Mouse (Mus musculus): ENCODE results near the gene Relt.

Relt gene

GRCm38 (mm10) chr7:100862828-100863638, at the start of gene Relt:
Gene Relt (minus strand): TSS chr7:100863446.
- in situ Hi-C loops (cut with MboI, MseI), result no loop called here

GRCm38 (mm10) chr7:100911791-100912190, 48.5 kb upstream of the Relt start:
- in situ Hi-C loops (cut with MboI, MseI), result no loop called here

- in situ Hi-C loops (cut with MboI, MseI), result no loop called here
These were observed 48.1 kb upstream of the Relt start for GRCm38 (mm10) chr7:100911246-100911770.

GRCm38 (mm10) chr7:100908567-100908966, 45.3 kb upstream of the Relt start:
- in situ Hi-C loops (cut with MboI, MseI), result no loop called here

GRCm38 (mm10) chr7:100908061-100908460, 44.8 kb upstream of the Relt start:
- in situ Hi-C loops (cut with MboI, MseI), result no loop called here

GRCm38 (mm10) chr7:100907231-100907630, 44.0 kb upstream of the Relt start:
- in situ Hi-C loops (cut with MboI, MseI), result no loop called here

- in situ Hi-C loops (cut with MboI, MseI), result no loop called here
These were observed 43.0 kb upstream of the Relt start for GRCm38 (mm10) chr7:100906029-100906789.

- in situ Hi-C loops (cut with MboI, MseI), result no loop called here
These were observed 41.8 kb upstream of the Relt start for GRCm38 (mm10) chr7:100905037-100905436.

GRCm38 (mm10) chr7:100904612-100905011, 41.4 kb upstream of the Relt start:
- in situ Hi-C loops (cut with MboI, MseI), result no loop called here

- in situ Hi-C loops (cut with MboI, MseI), result no loop called here
These were observed 39.3 kb upstream of the Relt start for GRCm38 (mm10) chr7:100902451-100903137.

- in situ Hi-C loops (cut with MboI, MseI), result no loop called here
These were observed 34.6 kb upstream of the Relt start for GRCm38 (mm10) chr7:100897828-100898227.

- in situ Hi-C loops (cut with MboI, MseI), result no loop called here
These were observed 31.6 kb upstream of the Relt start for GRCm38 (mm10) chr7:100894833-100895226.

- in situ Hi-C loops (cut with MboI, MseI), result no loop called here
These were observed 31.0 kb upstream of the Relt start for GRCm38 (mm10) chr7:100894057-100894832.

- in situ Hi-C loops (cut with MboI, MseI), result no loop called here
These were observed 30.2 kb upstream of the Relt start for GRCm38 (mm10) chr7:100893249-100894056.

- in situ Hi-C loops (cut with MboI, MseI), result no loop called here
These were observed 23.3 kb upstream of the Relt start for GRCm38 (mm10) chr7:100886535-100886934.

GRCm38 (mm10) chr7:100884460-100884859, 21.2 kb upstream of the Relt start:
- in situ Hi-C loops (cut with MboI, MseI), result no loop called here

GRCm38 (mm10) chr7:100881950-100882349, 18.7 kb upstream of the Relt start:
- in situ Hi-C loops (cut with MboI, MseI), result no loop called here

GRCm38 (mm10) chr7:100881531-100881930, 18.3 kb upstream of the Relt start:
- in situ Hi-C loops (cut with MboI, MseI), result no loop called here

GRCm38 (mm10) chr7:100879595-100879994, 16.3 kb upstream of the Relt start:
- in situ Hi-C loops (cut with MboI, MseI), result no loop called here

GRCm38 (mm10) chr7:100876771-100877170, 13.5 kb upstream of the Relt start:
- in situ Hi-C loops (cut with MboI, MseI), result no loop called here
